Mouse (Mus musculus): Measurements from ENCODE around the gene Gna13.

GRCm38 (mm10) chr11:109357171-109357570 lies 5.5 kb upstream of the Gna13 start:
- TF ChIP-seq MYOG (IDR thresholded peaks at IDR 0.05; ENCODE audit: control insufficient read depth in 1 of 3, insufficient read depth in 1 of 3, insufficient read length in 2 of 3, low read depth in 2 of 3), result no peak
- TF ChIP-seq POLR2A (IDR thresholded peaks at IDR 0.05; ENCODE audit: insufficient read length, low read depth), result no peak
- no peak for TF ChIP-seq USF1 (IDR thresholded peaks at IDR 0.05; ENCODE audit: low read depth)
- TF ChIP-seq POLR2AphosphoS2 (IDR thresholded peaks at IDR 0.05; ENCODE audit: insufficient read length, low read depth), result no peak
- TF ChIP-seq SRF (IDR thresholded peaks at IDR 0.05; ENCODE audit: control insufficient read depth, insufficient read length, low read depth), result no peak
- TF ChIP-seq TCF3 (IDR thresholded peaks at IDR 0.05; ENCODE audit: insufficient read length, low read depth), result no peak
- no peak for TF ChIP-seq CEBPB (IDR thresholded peaks at IDR 0.05; ENCODE audit: insufficient read depth, poor library complexity, severe bottlenecking)
- no peak for TF ChIP-seq E2F4 (IDR thresholded peaks at IDR 0.05; ENCODE audit: insufficient read depth)
- TF ChIP-seq REST (IDR thresholded peaks at IDR 0.05; ENCODE audit: insufficient read depth, insufficient read length), result no peak
